Mouse (Mus musculus) CH12.LX (cell line): ENCODE measurements around the gene Hectd1. TPM values are rescaled to one million over a fixed set of nuclear protein-coding genes. Genes with fewer than 3 reads are reported as not detected.

Experiments used
- DNase-seq: peaks from one replicate; pipeline ENCODE4 v3.0.0-alpha.2; 2013; ENCODE audit errors: extremely low read depth
- H3K27ac ChIP-seq: 2 replicates; pipeline ENCODE4 v1.5.1; 2012; ENCODE audit warnings: low read depth, mild to moderate bottlenecking, control low read depth, moderate library complexity; ENCODE audit not compliant: insufficient read depth
- H3K27me3 ChIP-seq: replicated peaks from 2 replicates; pipeline ENCODE3; 2012; ENCODE audit warnings: inconsistent platforms
- H3K36me3 ChIP-seq, 2 experiments: replicated peaks in 1 of 2; 2 replicates each; pipeline versions ENCODE3 to v1.6.1; 2012; ENCODE audit warnings: inconsistent platforms in 1 of 2, low read length in 1 of 2, mild to moderate bottlenecking in 1 of 2, mixed read lengths in 1 of 2, moderate library complexity in 1 of 2; ENCODE audit not compliant: control insufficient read depth in 1 of 2, insufficient read depth in 1 of 2
- H3K4me1 ChIP-seq, 2 experiments: 2 replicates each; pipeline ENCODE4 v1.6.1; 2012; ENCODE audit warnings: inconsistent platforms in 1 of 2, moderate library complexity in 1 of 2; ENCODE audit not compliant: insufficient read depth in 2 of 2, control insufficient read depth in 1 of 2
- H3K4me2 ChIP-seq: 2 replicates; pipeline ENCODE4 v1.6.1; 2012; ENCODE audit warnings: low read depth, mild to moderate bottlenecking, control low read depth; ENCODE audit not compliant: poor library complexity, insufficient read depth, severe bottlenecking
- H3K4me3 ChIP-seq, 3 experiments: fragments of 150-350 bp in 1 of 3; sonication (generic) in 1 of 3; replicated peaks in 1 of 3; 2 replicates each; pipeline versions ENCODE3 to v1.5.1; 2011 to 2012; ENCODE audit warnings: low read depth in 2 of 3, low read length in 2 of 3, mild to moderate bottlenecking in 2 of 3, moderate library complexity in 2 of 3, control low read depth in 1 of 3, improper control_type of control experiment in 1 of 3, inconsistent platforms in 1 of 3, mixed read lengths in 1 of 3; ENCODE audit not compliant: poor library complexity in 1 of 3
- H3K79me2 ChIP-seq: replicated peaks from 2 replicates; pipeline ENCODE4 v1.6.1; 2012; ENCODE audit warnings: mild to moderate bottlenecking, moderate library complexity; ENCODE audit not compliant: control insufficient read depth, poor library complexity, insufficient read depth, severe bottlenecking; ENCODE audit errors: extremely low read depth
- H3K9ac ChIP-seq: 2 replicates; pipeline ENCODE4 v1.6.1; 2012; ENCODE audit warnings: low read depth, mild to moderate bottlenecking, control low read depth, moderate library complexity; ENCODE audit not compliant: insufficient read depth
- H3K9me3 ChIP-seq: replicated peaks from 2 replicates; pipeline ENCODE3; 2012; ENCODE audit warnings: low read length, inconsistent platforms, mixed read lengths
- BHLHE40 ChIP-seq: IDR thresholded peaks from 2 replicates; pipeline ENCODE4 v1.6.1; 2011; ENCODE audit warnings: mild to moderate bottlenecking, low read depth, low read length, improper control_type of control experiment
- CTCF ChIP-seq, 2 experiments: IDR thresholded peaks in 1 of 2; conservative IDR thresholded peaks in 1 of 2; 2 replicates each; pipeline ENCODE4 v1.5.1; 2011 to 2012; ENCODE audit warnings: low read depth in 2 of 2, low read length in 2 of 2, improper control_type of control experiment in 1 of 2, inconsistent platforms in 1 of 2, mild to moderate bottlenecking in 1 of 2, moderate library complexity in 1 of 2
- E2F4 ChIP-seq: IDR thresholded peaks from 2 replicates; pipeline ENCODE4 v1.6.1; 2011; ENCODE audit warnings: low read depth, low read length, improper control_type of control experiment; ENCODE audit not compliant: insufficient replicate concordance
- ELF1 ChIP-seq: IDR thresholded peaks from 2 replicates; pipeline ENCODE4 v1.6.1; 2014; ENCODE audit warnings: low read depth, mild to moderate bottlenecking, inconsistent platforms, low read length, improper control_type of control experiment
- EP300 ChIP-seq: IDR thresholded peaks from 2 replicates; pipeline ENCODE4 v1.6.1; 2011; ENCODE audit warnings: low read length, improper control_type of control experiment
- ETS1 ChIP-seq: conservative IDR thresholded peaks from 2 replicates; pipeline ENCODE4 v1.6.1; 2012; ENCODE audit warnings: low read depth, mild to moderate bottlenecking, inconsistent platforms, low read length, improper control_type of control experiment, moderate library complexity
- GABPA ChIP-seq: IDR thresholded peaks from 2 replicates; pipeline ENCODE4 v1.6.1; 2012; ENCODE audit warnings: low read depth, low read length, improper control_type of control experiment, inconsistent platforms; ENCODE audit not compliant: insufficient replicate concordance
- HCFC1 ChIP-seq: IDR thresholded peaks from 2 replicates; pipeline ENCODE4 v1.6.1; 2012; ENCODE audit warnings: low read depth, mild to moderate bottlenecking, inconsistent platforms, low read length, improper control_type of control experiment
- IRF4 ChIP-seq: IDR thresholded peaks from 2 replicates; pipeline ENCODE4 v1.6.1; 2014; ENCODE audit warnings: low read depth, mild to moderate bottlenecking, inconsistent platforms, low read length, improper control_type of control experiment
- JUND ChIP-seq: conservative IDR thresholded peaks from 2 replicates; pipeline ENCODE4 v1.6.1; 2011; ENCODE audit warnings: low read depth, low read length, improper control_type of control experiment
- KAT2A ChIP-seq: IDR thresholded peaks from 2 replicates; pipeline ENCODE4 v1.6.1; 2012; ENCODE audit warnings: low read length, improper control_type of control experiment, inconsistent platforms; ENCODE audit not compliant: insufficient replicate concordance
- MAX ChIP-seq: IDR thresholded peaks from 2 replicates; pipeline ENCODE4 v1.6.1; 2011; ENCODE audit warnings: low read length, improper control_type of control experiment
- MAZ ChIP-seq: IDR thresholded peaks from 2 replicates; pipeline ENCODE4 v1.6.1; 2012; ENCODE audit warnings: low read depth, mild to moderate bottlenecking, inconsistent platforms, low read length, improper control_type of control experiment, moderate library complexity
- MEF2A ChIP-seq: IDR thresholded peaks from 2 replicates; pipeline ENCODE4 v1.6.1; 2014; ENCODE audit warnings: low read depth, mild to moderate bottlenecking, inconsistent platforms, low read length, improper control_type of control experiment, borderline replicate concordance
- MXI1 ChIP-seq: IDR thresholded peaks from 2 replicates; pipeline ENCODE4 v1.6.1; 2011; ENCODE audit warnings: mild to moderate bottlenecking, low read depth, low read length, improper control_type of control experiment
- MYC ChIP-seq: IDR thresholded peaks from 2 replicates; pipeline ENCODE4 v1.6.1; 2011; ENCODE audit warnings: low read depth, mild to moderate bottlenecking, improper control_type of control experiment, low read length
- NELFE ChIP-seq: IDR thresholded peaks from 2 replicates; pipeline ENCODE4 v1.6.1; 2011; ENCODE audit warnings: low read depth, low read length, improper control_type of control experiment
- NRF1 ChIP-seq: IDR thresholded peaks from 2 replicates; pipeline ENCODE4 v1.6.1; 2014; ENCODE audit warnings: low read depth, mild to moderate bottlenecking, inconsistent platforms, low read length, improper control_type of control experiment, moderate library complexity
- PAX5 ChIP-seq: IDR thresholded peaks from 2 replicates; pipeline ENCODE4 v1.6.1; 2012; ENCODE audit warnings: low read length, inconsistent platforms, mixed read lengths
- SIN3A ChIP-seq: IDR thresholded peaks from 2 replicates; pipeline ENCODE4 v1.6.1; 2012; ENCODE audit warnings: low read length, improper control_type of control experiment, inconsistent platforms
- SMC3 ChIP-seq: IDR thresholded peaks from 2 replicates; pipeline ENCODE4 v1.6.1; 2011; ENCODE audit warnings: low read depth, low read length, improper control_type of control experiment
- TCF12 ChIP-seq: IDR thresholded peaks from 2 replicates; pipeline ENCODE4 v1.6.1; 2014; ENCODE audit warnings: low read depth, mild to moderate bottlenecking, inconsistent platforms, low read length, improper control_type of control experiment
- UBTF ChIP-seq: IDR thresholded peaks from 2 replicates; pipeline ENCODE4 v1.6.1; 2012; ENCODE audit warnings: low read depth, mild to moderate bottlenecking, inconsistent platforms, low read length, improper control_type of control experiment, moderate library complexity
- USF1 ChIP-seq: IDR thresholded peaks from 2 replicates; pipeline ENCODE4 v1.6.1; 2014; ENCODE audit warnings: low read depth, mild to moderate bottlenecking, inconsistent platforms, low read length, improper control_type of control experiment
- ZC3H11A ChIP-seq: IDR thresholded peaks from 2 replicates; pipeline ENCODE4 v1.6.1; 2012; ENCODE audit warnings: low read depth, mild to moderate bottlenecking, inconsistent platforms, low read length, improper control_type of control experiment
- ZKSCAN1 ChIP-seq: IDR thresholded peaks from 2 replicates; pipeline ENCODE4 v1.6.1; 2012; ENCODE audit warnings: low read depth, inconsistent platforms, low read length, improper control_type of control experiment, borderline replicate concordance
- ZMIZ1 ChIP-seq: IDR thresholded peaks from 2 replicates; pipeline ENCODE4 v1.6.1; 2012; ENCODE audit warnings: low read depth, mild to moderate bottlenecking, inconsistent platforms, low read length, improper control_type of control experiment
- dilution Hi-C: fragments of 300-500 bp; cut with MboI; formaldehyde crosslinking; loops from 2 replicates; pipeline ENCODE4 v1.14.3; 2020; ENCODE audit warnings: low sequenced_read_pairs; ENCODE audit not compliant: extremely low pct_unique_long_range_greater_than_20kb, extremely low pct_ligation_motif_present
- in situ Hi-C: fragments of 300-500 bp; cut with MboI; formaldehyde crosslinking; loops from 3 replicates; pipeline ENCODE4 v1.14.3; 2019; ENCODE audit warnings: low sequenced_read_pairs, low pct_ligation_motif_present, low pct_unique_long_range_greater_than_20kb, mixed read lengths
- polyA plus RNA-seq: library from polyadenylated mRNA; unstranded; fragments of >175 nt; gene quantifications from 2 replicates; pipeline ENCODE4 v1.2.1, GENCODE M21; 2012; ENCODE audit warnings: low read depth; ENCODE audit not compliant: insufficient read length
- total RNA-seq, 2 experiments: library from RNA; depleted of rRNA; stranded (reverse); fragments of 300-350 nt in 1 of 2; fragments of >200 nt in 1 of 2; gene quantifications; 2 replicates each; pipeline ENCODE4 v1.2.3; 2012 to 2014

The Hectd1 gene
- total RNA-seq (2012; rRNA removed) (41.4 and 43.6 TPM in 2 replicates), total RNA-seq (2014; rRNA removed) (36.2 and 40.7 TPM in 2 replicates), polyA plus RNA-seq (35.6 and 42.3 TPM in 2 replicates)

DNA sequence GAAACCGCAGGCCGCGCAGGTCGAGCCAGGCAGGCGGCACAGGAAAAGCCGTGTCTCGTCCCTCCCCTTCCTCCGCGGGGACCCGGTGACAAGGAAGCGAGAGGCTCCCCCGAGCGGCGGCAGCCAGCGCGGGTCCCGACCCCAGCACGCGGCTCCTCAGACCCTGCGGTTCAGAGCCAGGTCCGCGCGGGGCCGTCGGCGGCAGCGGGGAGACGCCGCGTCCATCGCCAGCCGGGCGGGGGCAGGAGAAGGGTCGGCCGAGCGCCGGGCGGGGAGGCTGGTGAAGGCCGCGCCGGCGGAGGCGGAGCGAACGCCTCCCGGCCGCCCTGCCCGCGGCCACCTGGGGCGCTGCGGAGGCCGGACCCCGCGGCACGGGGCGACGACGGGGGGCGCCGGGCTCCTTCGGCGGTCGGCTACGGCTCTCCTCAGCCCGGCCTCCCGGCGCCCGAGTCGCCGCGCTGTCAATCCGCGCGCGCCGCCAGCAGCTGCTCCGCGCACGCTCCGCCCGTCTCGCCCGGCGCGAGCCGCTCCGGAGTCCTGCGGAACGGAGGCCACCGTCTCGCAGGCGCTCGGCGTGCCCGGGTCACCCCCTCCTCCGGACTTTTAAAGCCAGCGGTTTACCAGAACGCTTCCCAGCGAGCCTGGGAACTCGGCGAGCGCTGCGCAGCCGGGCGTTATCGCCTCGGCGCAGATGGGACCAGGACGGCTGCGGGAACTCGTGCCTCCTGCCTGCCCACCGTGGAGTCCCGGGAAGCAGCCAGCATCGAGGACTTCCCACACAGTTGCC is at the start of gene Hectd1:
Hectd1 (minus strand) TSS at position 247 of the 787 bp plus-strand sequence.
- Histone ChIP-seq H3K4me1 (peaks cover 11 to 32% of the 10 kb centered on the region in 2 experiments), H3K36me3 (peaks cover 8 to 28% of the 10 kb centered on the region in 2 experiments), H3K27me3 (no peaks in the 10 kb centered on the region), H3K4me3 (peak within 1 kb of the TSS; percentile 73 to 88 (median 77)), H3K79me2 (peaks cover 43% of the 10 kb centered on the region), H3K27ac (peak within 1 kb of the TSS; percentile 77), H3K9ac (peak within 1 kb of the TSS; percentile 89), H3K4me2 (peak within 1 kb of the TSS; percentile 91), H3K9me3 (no peaks in the 10 kb centered on the region)
- dilution Hi-C loops = no loop called here
- in situ Hi-C loops = no loop called here
- TF ChIP-seq SIN3A (peak; percentile 68; the same call in 1 of the 2 replicates), ZC3H11A (no peak), UBTF (peak; percentile 100; the same call in 1 of the 2 replicates), ZKSCAN1 (peak; percentile 34; the same call in 1 of the 2 replicates), MYC (0 out of 2 replicates have a peak, but pooled peaks have one; percentile 18), BHLHE40 (peak; percentile 10; the same call in 1 of the 2 replicates), ZMIZ1 (peak; percentile 81), MXI1 (peak; percentile 50; the same call in 1 of the 2 replicates), IRF4 (peak; percentile 36; the same call in 1 of the 2 replicates), ELF1 (peak; percentile 77), MAZ (0 out of 2 replicates have a peak, but pooled peaks have one; percentile 44), HCFC1 (peak; percentile 71), MAX (peak; percentile 73; the same call in 1 of the 2 replicates), E2F4 (no peak), MEF2A (peak; percentile 49), EP300 (0 out of 2 replicates have a peak, but pooled peaks have one; percentile 9), NRF1 (peak; percentile 65), USF1 (0 out of 2 replicates have a peak, but pooled peaks have one; percentile 6), CTCF (conservative IDR thresholded peaks at IDR 0.05 in 1 of 2, IDR thresholded peaks at IDR 0.05 in 1 of 2; ENCODE audit: low read depth in 2 of 2, low read length in 2 of 2) (peak in 1 of 2 experiments; percentile 62; a peak in 2 of 4 replicates), GABPA (no peak), ETS1 (no peak), TCF12 (peak; percentile 53; the same call in 1 of the 2 replicates), NELFE (peak; percentile 61; the same call in 1 of the 2 replicates), KAT2A (0 out of 2 replicates have a peak, but pooled peaks have one; percentile 71), PAX5 (no peak), SMC3 (no peak; the same call in 1 of the 2 replicates), JUND (no peak)
- DNase-seq = peak; percentile 62
